Mouse (Mus musculus) CH12.LX (cell line): ENCODE measurements around the gene 1700029P11Rik.

Experiments used
- BHLHE40 ChIP-seq: IDR thresholded peaks from 2 replicates; pipeline ENCODE4 v1.6.1; 2011; ENCODE audit warnings: mild to moderate bottlenecking, low read depth, low read length, improper control_type of control experiment
- CHD2 ChIP-seq: IDR thresholded peaks from 2 replicates; pipeline ENCODE4 v1.6.1; 2011; ENCODE audit warnings: low read length, improper control_type of control experiment
- CTCF ChIP-seq, 2 experiments: IDR thresholded peaks in 1 of 2; conservative IDR thresholded peaks in 1 of 2; 2 replicates each; pipeline ENCODE4 v1.5.1; 2011 to 2012; ENCODE audit warnings: low read depth in 2 of 2, low read length in 2 of 2, improper control_type of control experiment in 1 of 2, inconsistent platforms in 1 of 2, mild to moderate bottlenecking in 1 of 2, moderate library complexity in 1 of 2
- EP300 ChIP-seq: IDR thresholded peaks from 2 replicates; pipeline ENCODE4 v1.6.1; 2011; ENCODE audit warnings: low read length, improper control_type of control experiment
- NELFE ChIP-seq: IDR thresholded peaks from 2 replicates; pipeline ENCODE4 v1.6.1; 2011; ENCODE audit warnings: low read depth, low read length, improper control_type of control experiment
- POLR2A ChIP-seq: IDR thresholded peaks from 2 replicates; pipeline ENCODE4 v1.6.1; 2011; ENCODE audit warnings: low read depth, mild to moderate bottlenecking, improper control_type of control experiment, low read length
- SIN3A ChIP-seq: IDR thresholded peaks from 2 replicates; pipeline ENCODE4 v1.6.1; 2012; ENCODE audit warnings: low read length, improper control_type of control experiment, inconsistent platforms
- USF2 ChIP-seq: conservative IDR thresholded peaks from 2 replicates; pipeline ENCODE4 v1.6.1; 2011; ENCODE audit warnings: low read depth, low read length, improper control_type of control experiment
- ZKSCAN1 ChIP-seq: IDR thresholded peaks from 2 replicates; pipeline ENCODE4 v1.6.1; 2012; ENCODE audit warnings: low read depth, inconsistent platforms, low read length, improper control_type of control experiment, borderline replicate concordance

GRCm38 (mm10) chr15:82023965-82024635, 43.8 kb downstream of the 1700029P11Rik start:
- TF ChIP-seq NELFE: no peak
- TF ChIP-seq POLR2A: no peak
- no peak for TF ChIP-seq SIN3A
- no peak for TF ChIP-seq USF2
- TF ChIP-seq CTCF (conservative IDR thresholded peaks at IDR 0.05 in 1 of 2, IDR thresholded peaks at IDR 0.05 in 1 of 2; ENCODE audit: low read depth in 2 of 2, low read length in 2 of 2): no peak
- no peak for TF ChIP-seq CHD2
- no peak for TF ChIP-seq EP300
- no peak for TF ChIP-seq ZKSCAN1
- TF ChIP-seq BHLHE40: no peak
